Mouse (Mus musculus) 416B (cell line): Measurements from ENCODE around the gene Sema6c.

Experiments used
- DNase-seq: peaks from one replicate; pipeline ENCODE4 v3.0.0; 2011; ENCODE audit warnings: low read depth

The Sema6c gene

DNA sequence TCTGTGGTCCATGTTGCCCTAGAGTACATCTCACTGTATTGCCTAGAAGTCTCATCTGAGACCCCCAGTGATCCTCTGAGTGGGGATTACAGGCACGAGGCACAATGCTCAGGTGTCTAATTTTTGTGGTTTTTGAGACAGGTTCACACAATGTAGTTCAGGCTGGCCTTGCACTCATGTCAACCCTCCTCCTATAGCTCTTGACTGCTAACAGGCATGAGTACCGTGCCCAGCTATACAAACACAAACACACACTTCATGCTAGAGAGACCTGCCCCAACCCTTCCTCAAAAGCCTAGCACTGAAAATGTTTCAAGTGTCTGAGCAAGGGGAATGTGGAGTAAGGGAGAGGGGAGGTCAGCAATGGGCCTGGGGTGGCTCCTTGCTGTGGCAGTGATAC, 25.8 kb downstream of the Sema6c start:
- no peak for DNase-seq

DNA sequence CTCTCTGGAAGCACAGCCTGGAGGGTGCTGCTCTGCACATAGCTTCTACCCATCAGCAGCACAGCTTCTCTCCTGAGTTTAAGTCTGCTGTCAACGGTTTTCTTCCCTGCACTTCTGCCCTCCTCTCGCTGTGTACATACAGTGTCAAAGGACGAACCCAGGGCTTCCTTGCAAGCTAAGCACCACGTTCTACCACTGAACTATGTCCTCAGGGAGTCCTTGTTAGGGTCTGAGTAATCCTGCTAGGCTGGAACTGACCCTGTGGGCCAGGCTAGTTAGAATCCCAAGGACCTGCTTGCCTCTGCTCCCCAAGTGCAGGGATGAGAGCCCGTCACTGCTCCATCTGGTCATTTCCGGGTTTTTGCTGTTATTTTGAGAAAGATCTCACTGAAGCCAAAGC, 26.6 kb downstream of the Sema6c start:
- no peak for DNase-seq

DNA sequence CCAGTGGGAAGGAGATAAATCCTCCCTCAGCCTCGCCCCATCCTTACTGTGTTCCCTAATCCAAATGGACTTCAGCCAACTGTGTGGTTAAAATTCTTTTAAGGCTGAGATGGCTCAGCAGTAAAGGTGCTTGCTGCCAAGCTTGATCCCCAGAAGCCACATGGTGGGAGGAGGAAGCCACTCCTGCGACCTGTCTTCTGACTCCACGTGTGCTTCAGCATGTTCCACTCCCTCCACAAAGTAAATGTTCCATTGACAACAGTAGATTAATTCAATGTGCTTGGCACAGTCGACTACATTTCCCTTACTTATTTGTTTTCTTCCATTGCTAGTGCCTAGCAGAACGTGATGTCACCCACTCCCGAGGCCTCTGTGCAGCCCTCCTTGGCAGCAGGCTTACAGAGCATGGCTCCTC, 34.5 kb downstream of the Sema6c start:
- DNase-seq = no peak

DNA sequence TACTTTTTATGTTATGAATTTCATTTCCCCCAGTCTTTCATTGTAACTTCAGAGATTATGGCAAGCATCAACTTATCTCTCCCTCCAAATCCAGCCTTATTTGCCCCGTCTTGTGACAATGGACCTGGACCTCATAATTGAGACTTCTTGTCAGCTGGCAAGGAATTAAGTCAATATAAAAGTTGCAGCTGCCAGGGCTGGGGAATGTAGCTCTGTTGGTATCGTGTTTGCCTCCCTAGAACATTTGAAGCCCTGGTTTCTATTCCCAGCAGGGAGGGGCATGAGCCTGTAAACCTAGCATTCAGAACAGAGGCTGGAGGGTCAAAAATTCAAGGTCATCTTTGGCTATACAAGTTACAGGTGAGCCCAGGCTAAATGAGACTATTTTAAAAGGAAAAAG, 35.5 kb downstream of the Sema6c start:
- DNase-seq = no peak

DNA sequence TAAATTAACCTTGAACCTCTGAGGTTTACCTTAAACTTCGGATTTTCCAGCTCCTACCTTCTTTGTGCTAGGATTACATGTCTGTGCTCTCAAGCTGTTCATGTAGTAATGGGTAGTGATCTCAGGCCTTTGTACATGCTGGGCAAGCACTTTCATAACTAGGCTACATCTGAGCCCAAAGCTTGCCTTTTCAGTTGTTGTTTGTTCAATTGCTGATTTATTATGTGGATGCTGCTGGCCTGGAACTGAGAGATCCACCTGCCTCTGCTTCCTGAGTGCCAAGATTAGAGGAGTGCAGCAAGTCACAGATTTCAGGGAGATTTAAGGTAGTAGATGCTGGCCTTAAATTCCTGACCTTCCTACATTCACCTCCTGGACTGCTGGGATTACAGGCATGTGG, 38.8 kb downstream of the Sema6c start:
- no peak for DNase-seq

DNA sequence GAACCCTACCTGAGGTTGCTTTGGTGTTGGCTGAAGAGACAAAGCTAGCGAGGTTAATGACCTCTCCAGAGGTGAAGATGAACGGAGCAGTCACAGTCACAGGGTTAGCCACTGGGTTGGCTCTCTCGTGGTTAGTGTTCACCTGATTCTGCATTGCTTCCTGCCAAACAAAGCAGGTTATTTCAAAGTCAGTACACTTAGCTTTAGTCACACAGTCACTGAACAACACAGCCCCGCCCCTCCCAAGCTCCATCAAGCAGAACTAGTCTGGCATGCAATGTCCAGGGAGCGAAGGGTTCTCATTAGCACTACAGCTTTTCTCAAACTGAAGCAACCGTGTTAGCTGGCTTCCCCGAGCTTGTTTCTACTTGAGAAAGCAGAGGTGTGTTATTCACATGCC, 39.9 kb downstream of the Sema6c start:
- no peak for DNase-seq

DNA sequence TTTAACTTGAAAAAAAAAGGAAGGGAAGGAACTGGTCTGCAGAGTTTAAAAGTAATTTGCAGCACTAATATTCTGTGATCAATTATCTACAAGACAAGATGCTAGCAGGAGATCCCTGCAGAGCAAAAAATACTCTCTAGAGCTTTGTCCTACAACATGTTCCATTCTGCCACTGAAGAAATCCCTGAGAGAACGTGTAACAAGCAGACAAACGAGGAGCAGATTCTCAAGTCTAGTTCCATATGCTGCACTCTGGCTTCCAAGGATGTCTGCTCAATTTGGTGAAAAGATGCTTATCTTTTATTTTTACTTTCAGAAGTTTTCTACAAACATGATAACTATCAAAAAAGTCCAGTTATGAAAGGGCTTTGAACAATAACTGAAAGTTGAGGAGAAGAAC, 40.3 kb downstream of the Sema6c start:
- no peak for DNase-seq

DNA sequence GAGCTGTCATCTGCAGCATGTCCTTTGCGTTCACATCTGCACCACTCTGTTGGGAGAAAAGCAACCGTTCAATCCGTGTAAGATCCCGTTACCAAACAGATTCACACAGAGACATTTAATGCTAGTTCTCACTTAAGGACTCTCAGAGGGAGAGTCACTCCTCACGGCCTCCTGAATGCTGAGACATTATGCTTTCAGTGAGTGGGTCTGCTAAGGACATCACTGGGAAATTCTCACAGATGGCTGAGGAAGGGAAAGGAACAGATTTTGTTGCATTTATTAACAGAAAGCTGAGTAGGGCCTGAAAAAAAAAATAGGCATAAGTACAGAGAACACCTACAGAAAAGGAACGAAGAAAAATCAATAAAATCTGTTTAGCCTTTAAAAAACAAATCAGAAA, 43.6 kb downstream of the Sema6c start:
- DNase-seq = no peak

DNA sequence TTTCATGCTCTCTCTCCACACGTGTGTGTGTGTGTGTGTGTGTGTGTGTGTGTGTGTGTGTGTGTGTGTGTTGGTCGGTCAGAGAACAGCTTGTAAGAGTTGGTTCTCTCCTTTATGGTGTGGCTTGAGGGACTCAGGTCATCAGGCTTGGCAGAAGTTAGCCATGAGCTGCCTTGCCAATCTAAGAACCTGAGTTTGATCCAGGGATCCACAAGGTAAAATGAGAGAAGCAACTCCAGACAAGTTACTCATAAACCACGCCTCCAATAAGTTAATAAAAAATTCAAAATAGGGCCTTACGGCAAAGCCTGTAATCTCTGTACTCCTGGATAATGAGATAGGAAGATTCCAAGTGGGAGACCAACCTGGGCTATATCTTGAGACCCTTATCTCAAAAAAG, 48.0 kb downstream of the Sema6c start:
- no peak for DNase-seq

DNA sequence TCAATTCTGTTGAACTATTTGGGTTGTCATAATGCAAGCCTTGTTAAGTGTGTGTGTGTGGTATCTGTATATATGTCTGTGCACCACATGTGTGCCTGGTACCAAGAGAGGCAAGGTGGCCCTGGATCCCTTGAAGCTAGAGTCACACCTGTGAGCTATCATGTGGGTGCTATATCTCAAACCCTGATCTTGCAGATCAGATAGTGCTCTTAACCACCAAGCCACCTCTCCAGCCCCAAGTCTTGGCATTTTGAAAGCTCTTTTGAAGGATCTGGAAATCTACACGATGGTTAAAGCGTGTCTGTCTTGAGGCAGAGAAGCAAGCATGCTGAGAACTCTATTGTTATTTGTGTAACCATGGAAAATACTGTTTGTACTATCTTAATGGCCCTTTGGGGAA, 50.3 kb downstream of the Sema6c start:
- DNase-seq = no peak

DNA sequence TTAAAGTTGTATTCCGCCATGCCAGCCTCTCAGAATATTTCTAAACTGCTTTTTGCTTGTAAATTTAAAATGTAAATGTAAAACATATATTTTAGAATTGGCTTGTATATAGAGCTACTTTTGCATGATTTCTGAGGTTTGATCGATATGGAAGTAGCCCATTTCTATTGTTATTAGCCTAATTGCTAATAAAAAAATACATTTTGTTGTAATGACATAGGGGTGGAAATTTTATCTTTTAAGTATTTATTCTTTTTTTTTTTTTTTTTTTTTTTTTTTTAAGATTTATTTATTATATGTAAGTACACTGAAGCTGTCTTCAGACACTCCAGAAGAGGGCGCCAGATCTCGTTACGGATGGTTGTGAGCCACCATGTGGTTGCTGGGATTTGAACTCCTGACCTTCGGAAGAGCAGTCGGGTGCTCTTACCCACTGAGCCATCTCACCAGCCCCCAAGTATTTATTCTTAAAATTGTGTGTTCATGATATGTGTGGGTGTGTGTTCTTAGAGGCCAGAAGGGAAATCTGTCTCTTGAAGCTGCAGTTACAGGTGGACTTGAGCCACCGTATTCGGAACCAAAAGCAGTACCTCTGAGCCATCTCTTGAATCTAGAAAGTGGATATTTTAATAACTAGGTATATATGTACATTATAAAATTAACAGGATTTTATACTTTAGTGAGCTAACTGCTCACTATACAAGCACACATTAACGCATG, 52.8 kb downstream of the Sema6c start:
- DNase-seq = peak; percentile 26

DNA sequence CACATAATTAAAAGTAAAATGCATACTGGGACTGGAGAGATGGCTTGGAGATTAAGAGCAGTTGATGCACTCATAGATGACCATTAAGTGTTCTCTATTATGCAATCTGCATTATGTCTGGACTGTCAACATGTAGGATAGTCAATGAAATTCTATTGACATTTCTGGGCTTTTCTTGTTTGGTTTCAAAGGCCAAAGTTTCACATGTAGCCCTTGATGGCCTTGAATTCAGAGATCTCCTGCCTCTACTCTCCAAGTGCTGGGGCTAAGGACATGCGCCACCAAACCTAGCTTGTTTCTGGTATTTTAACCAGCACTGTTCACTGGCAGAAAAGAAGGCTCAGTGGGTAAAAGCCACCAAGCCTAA, 53.3 kb downstream of the Sema6c start:
- DNase-seq = no peak

DNA sequence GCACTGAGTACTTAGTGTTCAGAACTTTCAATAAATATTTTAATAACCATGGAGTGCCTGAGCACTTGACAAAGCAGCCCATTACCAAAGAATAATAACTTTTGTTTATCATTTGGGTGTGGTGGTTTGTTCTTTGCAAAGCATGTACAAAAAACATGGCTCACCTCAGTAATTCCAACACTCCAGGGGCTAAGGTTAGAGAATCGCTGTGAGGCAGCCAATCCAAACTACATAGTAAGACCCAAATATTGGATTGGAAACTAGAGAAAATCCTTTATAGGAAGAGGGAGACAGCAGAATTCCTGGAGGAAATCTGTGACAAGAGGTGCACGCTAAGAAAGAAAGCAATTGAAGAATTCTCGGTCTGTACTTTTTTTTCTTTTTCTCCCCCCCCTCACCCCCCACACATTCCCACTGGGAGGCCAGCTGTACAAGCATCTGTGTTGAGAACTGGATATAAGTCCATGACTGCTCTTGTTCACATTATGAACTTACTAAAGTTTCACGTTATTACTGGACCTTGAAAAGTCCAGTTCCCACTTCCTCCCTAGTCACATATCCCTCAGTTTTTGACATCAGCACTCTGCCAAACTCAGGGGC, 56.5 kb downstream of the Sema6c start:
- no peak for DNase-seq

DNA sequence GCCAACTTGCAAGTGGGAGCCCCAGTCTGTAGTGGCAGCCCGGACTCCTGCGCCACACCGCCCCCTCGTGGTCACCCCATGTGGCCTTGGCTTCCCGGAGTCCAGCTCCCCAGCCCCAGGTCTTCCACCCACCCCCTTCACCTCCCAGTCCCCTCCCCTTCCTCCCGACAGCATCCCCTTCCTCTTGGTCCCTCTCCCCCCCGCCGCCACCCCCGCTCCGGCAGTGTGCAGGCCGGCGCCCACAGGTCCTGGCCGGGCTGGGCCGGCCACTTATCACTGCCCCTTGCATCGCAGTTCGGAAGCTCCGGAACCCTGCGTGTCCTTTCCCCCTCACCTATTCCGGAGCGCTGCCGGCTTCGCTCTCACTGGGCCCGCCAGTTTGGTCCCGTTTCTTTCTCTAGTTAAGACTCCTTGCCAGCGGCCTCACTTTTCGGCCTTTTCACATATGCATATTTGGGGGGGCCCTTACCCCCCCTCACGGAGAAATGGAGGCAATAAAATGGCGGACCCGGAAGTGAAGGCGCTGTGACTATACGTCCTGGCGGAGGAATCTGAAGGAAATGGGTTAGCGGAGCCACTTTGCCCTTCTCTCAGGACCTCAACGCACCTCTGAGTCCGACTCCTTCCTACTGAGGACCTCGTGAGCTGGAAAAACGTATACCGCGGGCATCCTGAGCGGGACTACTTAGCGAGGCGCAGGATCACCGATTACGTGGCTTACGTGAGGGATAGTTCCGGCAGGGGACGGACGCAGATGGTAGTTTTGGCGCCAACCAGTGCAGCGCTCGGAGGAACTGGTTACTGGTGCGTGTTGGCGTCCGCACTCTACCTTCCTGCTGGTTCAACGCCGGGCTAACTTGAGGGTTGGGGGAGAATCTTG, 57.2 kb downstream of the Sema6c start, which contains the start of gene Gabpb2:
Gene Gabpb2, minus strand, starts transcription at position 662 of the 880 bp plus-strand sequence.
- DNase-seq = peak; percentile 98

DNA sequence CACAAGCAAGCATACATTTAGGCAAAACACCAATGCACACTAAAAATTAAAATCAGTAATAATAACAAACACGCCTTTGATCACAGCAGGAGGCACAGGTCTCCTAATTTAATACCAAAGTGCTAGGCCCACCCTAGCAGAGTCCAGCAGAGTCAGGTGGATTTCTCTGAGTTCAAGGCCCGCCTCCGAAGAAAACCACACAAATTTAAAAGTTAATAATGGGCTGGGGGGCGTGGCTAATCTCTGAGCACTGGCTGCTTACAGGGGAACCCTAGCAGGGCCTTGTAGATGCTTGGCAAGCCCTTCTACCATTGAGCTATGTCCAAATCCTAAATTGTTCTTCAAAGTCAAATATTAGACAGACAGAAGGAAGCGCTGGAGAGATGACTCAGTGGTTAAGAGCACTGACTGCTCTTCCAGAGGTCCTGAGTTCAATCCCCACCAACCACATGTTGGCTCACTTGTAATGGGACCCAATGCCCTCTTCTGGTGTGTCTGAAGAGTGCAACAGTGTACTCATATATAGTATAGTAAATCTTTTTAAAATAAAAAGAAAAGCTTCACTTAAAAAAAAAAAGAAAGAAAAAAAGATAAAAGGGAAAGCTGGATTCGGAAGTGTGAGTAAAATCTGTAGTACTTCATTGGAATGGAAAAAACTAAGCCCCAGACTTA, 58.3 kb downstream of the Sema6c start:
- peak; percentile 91 for DNase-seq

DNA sequence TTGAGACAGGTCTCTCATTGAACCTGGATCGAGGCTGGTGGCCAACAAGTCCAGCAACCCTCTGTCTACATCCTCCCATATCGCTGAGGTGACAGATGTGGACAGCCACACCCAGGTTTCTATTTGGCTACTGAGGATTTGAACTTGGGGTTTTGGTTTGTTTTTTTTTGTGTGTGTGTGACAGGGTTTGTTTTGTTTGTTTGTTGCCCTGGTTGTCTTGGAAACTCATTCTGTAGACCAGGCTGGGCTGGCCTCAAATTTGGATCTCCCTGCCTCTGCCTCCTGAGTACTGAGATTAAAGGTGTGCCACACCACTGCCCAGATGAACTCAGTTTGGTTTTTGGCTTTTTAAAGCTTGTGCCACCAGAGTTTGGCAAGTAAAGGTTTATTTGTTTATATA, 62.8 kb downstream of the Sema6c start:
- DNase-seq = no peak
